Mouse (Mus musculus) layer of hippocampus, adult 18-20 months (tissue): ENCODE measurements at regions not wholly inside any gene's neighbourhood (a gene's known extent, or its start where the extent isn't known, plus 50 kb on each side); places are given as distances from the start of the nearest gene placed in this dataset.

ENCODE experiments used
- DNase-seq, 2 experiments: peaks; one replicate each; pipeline ENCODE4 v3.0.0; 2022; ENCODE audit warnings: low spot score in 2 of 2

GRCm38 (mm10) chr7:111420698-111421097 is 337.9 kb upstream of the Eif4g2 start:
- DNase-seq, result no peak

DNA sequence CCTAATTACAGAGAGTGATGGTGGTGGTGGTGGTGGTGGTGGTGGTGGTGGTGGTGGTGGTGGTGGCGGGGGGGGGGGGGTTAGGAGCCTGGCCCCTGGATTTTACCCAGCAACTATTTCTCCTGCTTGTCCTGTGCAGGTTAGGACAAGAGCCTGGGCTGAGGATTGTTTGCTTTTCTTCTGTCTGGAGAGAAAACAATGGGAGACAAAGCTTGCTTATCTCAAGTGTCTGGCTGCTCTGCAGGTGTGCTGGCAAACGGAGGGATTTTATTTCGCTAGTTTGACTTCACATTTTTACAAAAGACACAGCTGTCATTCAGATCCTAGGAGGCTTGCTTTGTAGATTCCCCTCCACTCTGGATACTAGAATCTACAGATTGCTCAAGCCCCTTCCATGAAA is 334.9 kb upstream of the Eif4g2 start:
- DNase-seq, result no peak

- DNase-seq, result no peak
Observed at GRCm38 (mm10) chr7:111416061-111416460, 333.2 kb upstream of the Eif4g2 start.

GRCm38 (mm10) chr7:111413745-111414144 is 330.9 kb upstream of the Eif4g2 start:
- DNase-seq, result no peak

DNA sequence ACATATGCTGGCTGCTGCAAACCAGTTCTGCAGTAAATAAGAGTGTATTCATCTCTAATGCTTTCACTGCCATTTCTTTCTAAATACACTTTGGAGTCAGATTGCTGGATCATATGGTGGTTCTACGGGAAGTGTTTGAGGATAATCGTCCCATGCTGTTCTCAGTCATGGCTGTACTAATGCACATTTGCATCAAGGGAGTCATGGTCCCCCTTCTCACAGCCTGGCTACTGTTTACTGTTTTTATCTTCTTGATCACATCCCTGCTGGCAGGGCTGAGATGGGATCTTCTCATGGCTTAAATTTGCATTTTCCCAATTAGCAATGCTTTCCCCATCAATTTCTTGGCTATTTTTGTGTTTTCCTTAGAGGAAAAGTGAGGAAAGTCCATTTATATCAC is 330.1 kb upstream of the Eif4g2 start:
- DNase-seq, result no peak

DNA sequence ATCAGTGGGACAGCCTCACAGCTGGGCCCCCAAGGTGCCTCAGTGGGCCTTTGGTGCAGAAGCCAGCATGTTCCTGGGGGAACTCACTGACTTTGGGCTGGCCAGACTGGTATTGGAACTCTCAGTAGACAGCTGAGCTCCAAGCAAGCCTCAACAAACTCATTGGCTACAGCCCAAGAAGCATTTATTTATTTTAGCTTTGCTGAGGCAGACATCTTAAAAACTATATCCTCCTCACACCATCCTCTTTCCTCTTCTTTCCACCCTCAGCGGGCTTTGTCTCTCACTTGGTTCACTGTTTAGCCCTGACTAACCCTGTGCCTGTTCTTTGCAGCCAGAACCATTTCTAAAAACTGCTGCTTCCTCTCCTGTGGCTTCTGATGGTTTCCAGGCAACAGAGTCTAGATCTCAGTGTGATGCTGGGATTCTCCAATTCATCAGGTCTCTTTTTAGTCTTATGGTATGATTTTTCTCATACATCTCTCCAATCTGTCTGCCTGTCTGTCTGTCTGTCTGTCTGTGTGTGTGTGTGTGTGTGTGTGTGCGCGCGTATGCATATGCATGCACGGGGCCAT is 328.6 kb upstream of the Eif4g2 start:
- peak; percentile 13 to 51 for DNase-seq

- DNase-seq, result no peak
Observed at GRCm38 (mm10) chr7:111395972-111396371, 313.1 kb upstream of the Eif4g2 start.

DNA sequence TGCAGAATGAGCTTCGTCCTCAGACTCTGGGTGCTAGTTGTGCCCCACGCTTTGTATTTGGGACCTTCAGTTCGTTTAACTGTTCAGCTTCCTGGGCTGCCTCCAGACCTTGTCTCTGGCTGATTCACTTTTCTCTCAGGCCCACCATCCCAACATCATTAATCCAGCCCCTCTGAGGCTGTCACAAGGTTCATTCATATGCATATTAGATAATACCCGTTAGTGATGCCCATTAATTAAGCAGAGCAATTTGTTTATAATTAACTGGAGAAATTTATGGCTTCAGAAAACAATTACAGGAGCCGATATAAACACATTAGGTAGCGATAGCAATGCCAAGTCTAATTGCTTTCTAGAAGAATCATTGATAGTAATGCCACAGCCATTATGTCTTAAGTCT is 312.3 kb upstream of the Eif4g2 start:
- DNase-seq, result no peak

DNA sequence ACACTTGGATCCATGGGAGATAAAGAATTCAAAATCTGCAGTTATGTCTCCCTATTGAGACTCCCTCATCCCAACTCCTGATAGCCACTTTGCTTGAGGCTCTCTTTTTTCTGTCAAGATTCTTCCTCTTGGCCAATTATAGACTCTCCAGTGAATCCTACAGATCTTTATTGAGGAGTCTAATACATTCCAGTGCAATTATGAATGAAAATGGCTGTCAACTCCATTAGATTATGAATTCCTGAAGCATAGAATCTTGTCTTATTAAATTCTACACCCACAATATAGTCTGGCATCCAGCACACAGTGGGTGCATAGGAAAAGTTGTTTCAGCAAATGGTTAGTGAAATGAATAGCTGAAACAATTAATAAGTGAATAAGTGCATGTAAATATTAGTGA is 311.0 kb upstream of the Eif4g2 start:
- DNase-seq, result no peak

- no peak for DNase-seq
Observed at GRCm38 (mm10) chr7:111389690-111390089, 306.9 kb upstream of the Eif4g2 start.

- no peak for DNase-seq
Observed at GRCm38 (mm10) chr7:111374534-111374933, 291.7 kb upstream of the Eif4g2 start.

DNA sequence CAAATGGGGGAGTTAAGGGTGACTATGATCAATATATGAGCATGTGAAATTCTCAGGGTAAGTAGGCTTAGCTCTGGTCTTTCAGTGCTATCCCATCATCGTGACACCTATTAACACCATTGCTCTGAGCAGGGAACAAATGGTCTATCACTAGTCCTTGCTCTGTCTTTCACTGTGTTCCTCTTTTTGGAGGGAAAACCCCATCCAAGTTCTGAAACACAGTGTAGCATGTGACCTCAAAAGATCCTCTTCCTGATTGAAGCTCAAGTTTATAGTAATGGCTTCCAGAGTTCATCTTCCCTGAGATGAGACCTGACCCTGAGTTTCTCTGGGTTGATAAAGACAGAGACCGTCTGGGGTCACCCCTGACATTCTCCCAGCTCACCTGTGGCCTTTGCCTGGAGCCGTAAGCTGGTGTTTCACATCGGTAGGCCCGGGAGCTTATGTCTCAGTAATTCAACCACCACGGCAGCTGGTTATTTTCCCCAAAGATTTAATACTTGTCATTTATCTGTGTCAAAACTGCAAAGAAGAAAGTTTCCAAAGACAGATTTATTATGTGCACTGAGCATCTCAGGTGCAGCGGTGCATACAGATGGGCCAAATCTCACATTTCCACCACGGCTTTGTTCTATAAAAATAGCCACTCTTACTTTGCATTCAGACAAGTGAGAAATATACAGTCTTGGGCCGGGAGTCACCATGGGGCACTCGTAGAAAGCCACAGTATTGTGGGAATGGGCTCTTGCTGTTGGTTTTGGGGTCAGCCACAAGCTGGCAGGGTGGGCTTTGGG is 290.7 kb upstream of the Eif4g2 start:
- no peak for DNase-seq

DNA sequence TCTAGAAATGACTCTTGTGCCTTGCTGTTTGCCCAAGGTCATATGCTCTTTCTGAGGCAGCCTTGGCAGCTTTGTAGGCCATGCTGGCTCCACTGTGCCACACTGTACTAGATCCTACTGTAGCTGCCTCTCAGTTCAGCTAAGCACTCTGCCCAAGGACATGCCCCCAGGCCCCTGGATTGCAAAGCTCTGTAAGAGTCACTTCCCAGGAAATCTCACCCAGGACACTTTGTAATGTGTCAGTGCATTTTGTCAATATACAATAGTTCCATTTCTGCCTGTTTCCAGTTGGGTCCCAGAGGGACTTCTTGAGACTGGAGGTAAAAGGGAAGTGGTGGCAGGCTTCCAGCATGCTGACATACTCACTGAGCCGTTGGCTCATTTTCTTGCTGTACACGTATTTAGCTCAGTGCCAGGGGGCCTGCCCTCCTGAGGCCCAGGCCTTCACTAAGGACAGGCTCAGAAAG is 287.6 kb upstream of the Eif4g2 start:
- no peak for DNase-seq

GRCm38 (mm10) chr7:111368296-111369004 is 285.6 kb upstream of the Eif4g2 start:
- no peak for DNase-seq

GRCm38 (mm10) chr7:111366951-111367653 is 284.3 kb upstream of the Eif4g2 start:
- DNase-seq, result peak in 1 of 2 experiments; percentile 11

DNA sequence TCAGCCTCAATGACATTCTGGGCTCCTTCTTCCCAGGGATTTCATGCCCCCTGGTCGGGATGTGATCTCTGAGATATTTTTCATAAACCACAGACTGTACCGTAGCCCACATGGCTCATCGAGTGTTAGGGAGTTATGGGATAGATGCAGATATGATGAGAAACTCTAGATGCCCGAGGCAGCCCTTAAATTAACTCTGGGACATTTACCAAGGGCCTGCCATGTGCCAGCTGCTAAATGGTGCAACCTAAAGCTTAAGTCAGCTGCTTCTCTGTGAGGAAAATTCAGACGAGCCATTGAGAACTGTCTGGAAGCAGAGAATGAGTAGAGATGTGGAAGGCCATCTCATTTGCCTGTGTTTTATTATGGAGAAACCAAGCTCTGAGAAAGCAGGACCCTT is 282.6 kb upstream of the Eif4g2 start:
- no peak for DNase-seq

DNA sequence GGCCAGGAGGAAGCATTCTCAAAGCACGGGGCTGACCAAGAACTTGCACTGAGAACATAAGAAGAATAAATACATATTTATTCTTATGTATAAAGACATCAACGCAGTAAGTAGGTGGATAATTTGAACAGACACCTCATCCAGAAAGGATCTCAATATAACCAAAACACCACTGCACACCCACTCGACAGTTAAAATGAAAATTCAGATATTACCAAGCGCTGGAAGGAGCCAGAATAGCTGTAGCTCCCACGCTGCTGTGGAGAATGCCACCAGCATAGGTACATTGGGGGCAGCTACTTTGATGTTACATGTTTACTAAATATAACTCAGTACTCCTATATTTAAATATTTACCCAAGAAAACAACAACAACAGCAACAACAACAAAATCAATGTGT is 280.4 kb upstream of the Eif4g2 start:
- peak in 1 of 2 experiments; percentile 15 for DNase-seq

DNA sequence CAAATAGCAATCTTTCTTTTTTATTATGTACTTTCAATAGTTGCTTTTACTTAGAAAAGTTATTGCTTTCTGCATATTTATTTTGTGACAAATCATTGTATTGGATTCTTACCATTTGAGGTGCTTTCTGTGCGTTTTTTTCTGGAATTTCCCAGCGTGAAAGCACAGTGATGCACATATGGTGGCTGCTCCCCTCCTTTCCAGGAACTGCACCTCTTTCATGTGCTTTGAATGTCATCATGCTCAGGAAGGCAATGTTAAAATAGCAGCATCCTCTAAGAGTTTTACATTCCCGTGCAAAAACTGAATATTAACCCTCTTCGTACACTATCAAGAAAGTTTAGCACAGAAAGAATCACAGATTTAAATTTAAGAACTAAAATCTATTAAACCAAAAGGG is 279.8 kb upstream of the Eif4g2 start:
- DNase-seq, result no peak

DNA sequence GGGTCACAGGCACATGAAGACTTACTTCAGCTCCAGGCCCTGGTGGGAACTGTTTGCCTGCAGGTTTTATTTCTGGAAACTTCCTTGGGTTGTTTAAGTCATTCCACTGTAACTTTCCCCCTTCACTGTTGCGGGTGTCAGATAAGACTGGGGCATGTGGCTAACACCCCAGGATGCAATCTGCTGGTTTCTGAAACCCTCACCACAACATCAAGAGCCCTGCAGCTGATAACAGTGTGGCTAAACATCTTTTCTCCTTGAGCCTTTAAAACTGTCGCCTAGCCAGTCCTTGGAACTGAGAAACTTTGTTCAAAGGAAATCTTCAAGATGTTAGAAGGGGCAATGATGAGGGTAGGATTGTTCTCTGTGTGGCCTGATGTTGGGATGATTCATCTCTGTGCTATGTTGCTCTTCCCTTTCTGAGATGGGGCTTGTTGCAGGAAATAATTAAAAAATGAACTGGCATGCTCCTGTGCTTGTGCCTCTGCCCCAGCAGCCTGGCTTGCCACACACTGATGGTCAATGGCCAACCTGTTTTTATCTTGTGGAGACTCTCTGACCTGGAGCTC is 272.3 kb upstream of the Eif4g2 start:
- no peak for DNase-seq

DNA sequence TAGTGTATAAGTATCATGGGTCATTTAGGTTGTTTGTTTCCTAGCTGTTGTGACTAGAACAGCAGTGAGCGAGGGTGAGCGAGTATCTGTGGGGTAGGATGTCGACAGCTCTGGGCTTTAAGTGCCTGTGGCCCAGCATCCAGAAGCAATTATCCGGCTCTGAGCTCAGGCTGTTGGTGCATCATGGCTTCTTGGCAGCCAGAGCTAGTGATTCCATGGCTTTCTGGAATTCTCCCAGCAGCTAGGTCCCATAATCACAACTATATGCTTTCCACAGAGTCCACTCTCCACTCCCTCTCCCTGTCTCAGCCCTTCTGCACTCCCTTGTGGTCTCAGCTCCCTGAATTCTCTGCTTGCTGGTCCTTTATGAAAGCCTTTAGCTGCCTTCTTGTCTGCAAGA is 271.2 kb upstream of the Eif4g2 start:
- no peak for DNase-seq

GRCm38 (mm10) chr7:111352176-111352575 is 269.3 kb upstream of the Eif4g2 start:
- no peak for DNase-seq
